Mouse (Mus musculus) ES-E14 (cell line): ENCODE measurements around the gene Lonp2. TPM values are rescaled to one million over a fixed set of nuclear protein-coding genes. Genes with fewer than 3 reads are reported as not detected.

Source experiments
- DNase-seq: peaks from one replicate; pipeline ENCODE4 v3.0.0-alpha.2; 2013; ENCODE audit warnings: low read depth, low spot score
- H3K27ac ChIP-seq: 2 replicates; pipeline ENCODE4 v1.5.1; 2012; ENCODE audit warnings: low read depth, mild to moderate bottlenecking, low read length, moderate library complexity, mixed read lengths; ENCODE audit not compliant: poor library complexity, insufficient read depth, severe bottlenecking
- H3K36me3 ChIP-seq: 2 replicates; pipeline ENCODE4 v1.6.1; 2012; ENCODE audit warnings: mild to moderate bottlenecking, low read length, moderate library complexity, mixed read lengths; ENCODE audit not compliant: control insufficient read depth, poor library complexity, insufficient read depth, severe bottlenecking
- H3K4me1 ChIP-seq, 2 experiments: fragments of 150-350 bp in 1 of 2; sonication (generic) in 1 of 2; 2 replicates each; pipeline ENCODE4 v1.6.1; 2012; ENCODE audit warnings: low read length in 2 of 2, mild to moderate bottlenecking in 1 of 2, mixed read lengths in 1 of 2; ENCODE audit not compliant: control insufficient read depth in 2 of 2, insufficient read depth in 2 of 2, poor library complexity in 1 of 2
- H3K4me3 ChIP-seq, 2 experiments: fragments of 150-350 bp in 1 of 2; sonication (generic) in 1 of 2; 2 replicates each; pipeline ENCODE4 v1.5.1; 2012; ENCODE audit warnings: low read length in 2 of 2, low read depth in 1 of 2, mild to moderate bottlenecking in 1 of 2, mixed read lengths in 1 of 2; ENCODE audit not compliant: insufficient read depth in 1 of 2, poor library complexity in 1 of 2, severe bottlenecking in 1 of 2
- H3K9ac ChIP-seq: 2 replicates; pipeline ENCODE4 v1.6.1; 2012; ENCODE audit warnings: low read depth, mild to moderate bottlenecking, low read length, mixed read lengths; ENCODE audit not compliant: poor library complexity, insufficient read depth, severe bottlenecking
- H3K9me3 ChIP-seq: fragments of 150-350 bp; sonication (generic); 2 replicates; pipeline ENCODE4 v1.6.1; 2012; ENCODE audit warnings: low read depth, mild to moderate bottlenecking, low read length; ENCODE audit not compliant: control insufficient read depth, insufficient read depth
- CHD2 ChIP-seq: IDR thresholded peaks from 2 replicates; pipeline ENCODE4 v1.6.1; 2014; ENCODE audit warnings: mild to moderate bottlenecking, low read depth, low read length, inconsistent platforms
- HCFC1 ChIP-seq: IDR thresholded peaks from 2 replicates; pipeline ENCODE4 v1.6.1; 2012; ENCODE audit warnings: low read length, inconsistent platforms, borderline replicate concordance; ENCODE audit not compliant: insufficient read depth
- MAFK ChIP-seq: IDR thresholded peaks from 2 replicates; pipeline ENCODE4 v1.6.1; 2014; ENCODE audit warnings: mild to moderate bottlenecking, low read depth, low read length, inconsistent platforms; ENCODE audit not compliant: insufficient read depth
- ZC3H11A ChIP-seq: IDR thresholded peaks from 2 replicates; pipeline ENCODE4 v1.6.1; 2012; ENCODE audit warnings: low read depth, mild to moderate bottlenecking, inconsistent platforms, low read length, borderline replicate concordance
- ZNF384 ChIP-seq: IDR thresholded peaks from 2 replicates; pipeline ENCODE4 v1.6.1; 2012; ENCODE audit warnings: low read depth, low read length, inconsistent platforms
- in situ Hi-C, 2 experiments: fragments of 600-800 bp; cut with MboI; formaldehyde crosslinking; loops; one replicate each; pipeline ENCODE4 v1.15.1; 2025; ENCODE audit warnings: low sequenced_read_pairs in 2 of 2, inconsistent platforms in 1 of 2; ENCODE audit not compliant: unreplicated experiment in 2 of 2
- total RNA-seq: library from RNA; depleted of rRNA; stranded (reverse); fragments of 300-350 nt; gene quantifications from 2 replicates; pipeline ENCODE4 v1.2.3, GENCODE M21; 2012

Lonp2 gene
- total RNA-seq, 1 experiment, result 39.1 TPM

DNA sequence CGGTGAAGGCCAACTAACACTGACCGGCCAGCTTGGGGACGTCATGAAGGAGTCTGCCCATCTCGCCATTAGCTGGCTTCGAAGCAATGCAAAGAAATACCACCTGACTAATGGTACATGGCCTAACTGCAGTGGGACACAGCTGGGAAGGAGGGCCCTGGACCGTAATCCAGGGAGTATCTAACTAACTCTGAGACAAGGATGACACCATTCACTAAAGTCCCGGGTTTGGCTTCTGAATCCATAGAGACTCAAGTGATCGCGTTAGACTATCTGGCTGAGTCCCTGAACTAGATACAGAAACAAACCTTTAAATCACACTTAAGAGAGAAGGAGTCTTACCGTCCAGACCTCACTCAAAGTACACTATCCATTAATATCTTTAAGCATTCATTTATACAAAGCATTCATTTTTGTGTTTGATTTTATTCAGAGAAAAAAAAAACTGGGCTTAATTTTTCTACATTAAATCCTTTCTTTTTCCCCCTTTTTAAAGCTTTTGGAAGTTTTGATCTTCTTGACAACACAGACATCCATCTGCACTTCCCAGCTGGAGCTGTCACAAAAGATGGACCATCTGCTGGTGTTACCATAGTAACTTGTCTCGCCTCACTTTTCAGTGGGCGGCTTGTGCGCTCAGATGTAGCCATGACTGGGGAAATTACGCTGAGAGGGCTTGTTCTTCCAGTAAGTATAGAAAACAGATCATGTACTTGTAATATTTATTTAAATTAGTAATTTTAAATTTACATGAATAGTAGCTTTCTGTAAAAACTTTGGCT is 89.8 kb downstream of the Lonp2 start:
- Histone ChIP-seq H3K27ac (no peak overlapping the region), H3K36me3 (peaks cover 5% of the 10 kb centered on the region; the same call in 1 of the 2 replicates), H3K4me3 (no peak overlapping the region), H3K9me3 (no peaks in the 10 kb centered on the region), H3K9ac (no peak overlapping the region), H3K4me1 (0 out of 4 replicates have a peak, but pooled peaks cover 0 to 3% of the 10 kb centered on the region in 2 experiments)
- DNase-seq, result no peak
- in situ Hi-C loops, result no loop called here
- no peak for TF ChIP-seq CHD2

DNA sequence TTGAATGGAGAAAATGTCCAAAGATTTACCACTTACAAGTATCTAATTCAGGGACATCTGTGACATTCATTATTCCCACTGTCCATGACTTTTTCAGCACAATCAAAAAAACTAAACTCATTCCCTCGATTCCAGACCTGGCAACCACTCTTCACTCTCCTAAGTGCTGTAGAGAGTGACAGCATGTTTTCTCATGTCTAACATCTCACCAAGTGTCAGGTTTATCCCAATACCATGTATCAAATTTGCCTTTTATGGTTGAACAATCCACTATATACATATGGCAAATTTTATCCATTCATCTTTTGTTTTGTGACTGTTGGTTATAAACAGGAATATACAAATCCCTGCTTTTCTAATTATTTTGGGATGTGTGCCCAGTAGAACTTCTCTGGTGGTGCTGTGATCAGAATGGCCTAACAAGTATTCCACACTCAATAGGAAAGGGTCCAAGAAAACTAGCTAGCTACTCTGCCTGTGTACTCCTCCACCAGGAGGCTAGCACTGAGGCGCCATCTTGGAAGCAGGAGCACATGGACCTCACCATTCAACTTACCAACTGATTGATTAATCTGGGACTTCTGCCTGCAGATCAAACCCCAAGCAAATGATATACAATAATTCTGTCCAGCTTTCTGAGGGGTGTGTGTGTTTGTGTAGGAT is 94.6 kb downstream of the Lonp2 start:
- in situ Hi-C loops, result no loop called here
- H3K4me3 ChIP-seq, result no peak overlapping the region
- H3K9me3 ChIP-seq, result no peaks in the 10 kb centered on the region
- peaks cover 8% of the 10 kb centered on the region; the same call in 1 of the 2 replicates for H3K36me3 ChIP-seq
- peaks cover 0 to 5% of the 10 kb centered on the region in 2 experiments; a peak in 1 of 4 replicates for H3K4me1 ChIP-seq
- TF ChIP-seq CHD2, result no peak
- DNase-seq, result no peak
- no peak overlapping the region for H3K9ac ChIP-seq
- no peak overlapping the region for H3K27ac ChIP-seq

DNA sequence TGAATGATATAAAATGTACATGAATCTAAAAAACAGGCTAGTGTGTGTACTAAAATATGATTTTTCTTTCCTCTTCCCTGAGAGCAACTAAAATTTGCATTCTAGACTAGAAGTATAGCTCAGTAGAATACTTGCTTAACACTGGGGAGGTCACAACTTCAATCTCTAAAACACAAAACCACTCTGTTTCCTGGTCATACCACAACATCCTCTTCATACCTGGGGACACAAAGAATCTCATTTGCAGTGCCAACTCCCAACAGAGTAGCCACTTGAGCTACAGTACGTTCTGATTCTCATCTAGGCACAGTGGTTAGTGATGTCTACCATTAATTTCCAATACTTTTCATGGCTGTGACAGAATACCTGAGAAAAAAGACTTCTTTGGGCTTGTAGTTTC is 95.5 kb downstream of the Lonp2 start:
- TF ChIP-seq CHD2 (no peak), MAFK (no peak), ZC3H11A (no peak), HCFC1 (no peak), ZNF384 (no peak)
- no peak overlapping the region for H3K27ac ChIP-seq
- H3K9ac ChIP-seq, result no peak overlapping the region
- no peak for DNase-seq
- H3K9me3 ChIP-seq, result no peaks in the 10 kb centered on the region
- H3K4me3 ChIP-seq, result no peak overlapping the region
- H3K4me1 ChIP-seq, result peaks cover 0 to 5% of the 10 kb centered on the region in 2 experiments; a peak in 1 of 4 replicates
- in situ Hi-C loops, result no loop called here
- H3K36me3 ChIP-seq, result peaks cover 8% of the 10 kb centered on the region; the same call in 1 of the 2 replicates

DNA sequence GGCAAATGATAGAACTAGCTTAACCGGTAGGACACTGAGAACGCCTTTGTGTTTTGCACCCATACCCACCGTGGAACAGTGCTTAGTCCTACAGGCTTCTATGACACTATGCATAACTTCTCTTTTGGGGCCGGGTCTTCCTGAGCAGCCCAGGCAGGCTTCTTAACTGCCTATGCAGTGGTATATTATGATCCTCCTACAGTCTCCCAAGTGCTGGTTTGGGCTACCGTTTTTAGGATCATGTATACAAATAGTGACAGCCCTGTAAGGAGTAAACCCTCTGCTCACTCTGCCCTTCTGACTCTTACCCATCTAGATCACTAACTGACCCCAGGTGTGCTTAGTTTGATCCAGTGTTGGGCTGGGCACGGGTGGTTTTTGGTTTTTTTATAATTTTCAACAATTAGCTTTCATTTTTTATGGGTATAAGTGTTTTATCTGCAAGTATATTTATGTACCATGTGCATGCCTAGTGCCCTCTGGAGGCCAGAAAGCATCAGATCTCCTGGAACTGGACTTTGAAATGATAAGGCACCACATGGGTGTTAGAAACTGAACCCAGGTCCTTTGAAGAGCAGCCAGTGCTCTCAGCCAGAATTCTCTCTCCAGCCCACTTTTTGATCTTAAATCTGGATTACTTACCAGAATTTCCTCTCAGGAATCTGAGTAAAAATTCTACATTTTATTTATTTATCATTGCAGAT is 97.1 kb downstream of the Lonp2 start:
- Histone ChIP-seq H3K4me3 (no peak overlapping the region), H3K9me3 (no peaks in the 10 kb centered on the region), H3K36me3 (peaks cover 10% of the 10 kb centered on the region; the same call in 1 of the 2 replicates), H3K27ac (no peak overlapping the region), H3K9ac (no peak overlapping the region), H3K4me1 (peaks cover under 1 to 5% of the 10 kb centered on the region in 2 experiments; a peak in 1 of 4 replicates)
- no peak for TF ChIP-seq CHD2
- no peak for TF ChIP-seq HCFC1
- TF ChIP-seq ZNF384, result no peak
- TF ChIP-seq ZC3H11A, result no peak
- no peak for TF ChIP-seq MAFK
- in situ Hi-C loops, result no loop called here
- DNase-seq, result no peak
